Mouse (Mus musculus): ENCODE data around the gene Hbb-bh2. TPM values are rescaled to one million over a fixed set of nuclear protein-coding genes. Genes with fewer than 3 reads are reported as not detected.
"Not testable (repeated sequence)": the region's sequence is repeated elsewhere in the genome, so short reads cannot be mapped to it uniquely, and the experiment has no call there.

The Hbb-bh2 gene
- polyA plus RNA-seq, 1 experiment from 2014 or later = not detected

- DNase-seq (ENCODE audit: low spot score) = no peak
Measured at GRCm38 (mm10) chr7:103812174-103812573, 28.1 kb downstream of the Hbb-bh2 start.

GRCm38 (mm10) chr7:103811223-103811845 lies 29.0 kb downstream of the Hbb-bh2 start:
- DNase-seq (ENCODE audit: low spot score) = no peak

GRCm38 (mm10) chr7:103810746-103811145 lies 29.6 kb downstream of the Hbb-bh2 start:
- no peak for DNase-seq (ENCODE audit: low spot score)

GRCm38 (mm10) chr7:103810296-103810695 lies 30.0 kb downstream of the Hbb-bh2 start:
- DNase-seq (ENCODE audit: low spot score) = no peak

GRCm38 (mm10) chr7:103809801-103810155 lies 30.5 kb downstream of the Hbb-bh2 start:
- no peak for DNase-seq (ENCODE audit: low spot score)

GRCm38 (mm10) chr7:103808971-103809800 lies 31.1 kb downstream of the Hbb-bh2 start:
- no peak for DNase-seq (ENCODE audit: low spot score)

- DNase-seq (ENCODE audit: low spot score) = not testable (repeated sequence)
Measured at GRCm38 (mm10) chr7:103808120-103808519, 32.2 kb downstream of the Hbb-bh2 start.

GRCm38 (mm10) chr7:103806856-103807255 lies 33.5 kb downstream of the Hbb-bh2 start:
- peak; percentile 44 for DNase-seq (ENCODE audit: low spot score)

- peak; percentile 9 for DNase-seq (ENCODE audit: low spot score)
Measured at GRCm38 (mm10) chr7:103792669-103793388, 47.5 kb downstream of the Hbb-bh2 start.

GRCm38 (mm10) chr7:103791721-103792120 lies 48.6 kb downstream of the Hbb-bh2 start, which contains the start of gene Olfr67:
Gene Olfr67 (minus strand): TSS chr7:103791821.
- DNase-seq (ENCODE audit: low spot score) = no peak

Other genes with a start within 250 kb of the Hbb-bh2 start
- gene Olfr619, start 239.9 kb downstream of the Hbb-bh2 start, polyA plus RNA-seq (2015; fragmentation: Nextera tagmentation; extraction: Ambion mirVana) = not detected in 2 replicates
- gene Olfr620, start 228.0 kb downstream of the Hbb-bh2 start, polyA plus RNA-seq (2015; fragmentation: Nextera tagmentation; extraction: Ambion mirVana) = not detected in 2 replicates
- gene Olfr622, start 197.8 kb downstream of the Hbb-bh2 start, polyA plus RNA-seq (2015; fragmentation: Nextera tagmentation; extraction: Ambion mirVana) = not detected in 2 replicates
- gene Olfr623, start 176.8 kb downstream of the Hbb-bh2 start, polyA plus RNA-seq (2015; fragmentation: Nextera tagmentation; extraction: Ambion mirVana) = not detected in 2 replicates
- not detected in 2 replicates for gene Olfr624, start 169.3 kb downstream of the Hbb-bh2 start, polyA plus RNA-seq (2015; fragmentation: Nextera tagmentation; extraction: Ambion mirVana)
- not detected in 2 replicates for gene Olfr625-ps1, start 157.8 kb downstream of the Hbb-bh2 start, polyA plus RNA-seq (2015; fragmentation: Nextera tagmentation; extraction: Ambion mirVana)
- gene Olfr243, start 125.8 kb downstream of the Hbb-bh2 start, polyA plus RNA-seq (2015; fragmentation: Nextera tagmentation; extraction: Ambion mirVana) = not detected in 2 replicates
- not detected in 2 replicates for gene Olfr628, start 110.1 kb downstream of the Hbb-bh2 start, polyA plus RNA-seq (2015; fragmentation: Nextera tagmentation; extraction: Ambion mirVana)
- not detected in 2 replicates for gene Olfr629, start 95.6 kb downstream of the Hbb-bh2 start, polyA plus RNA-seq (2015; fragmentation: Nextera tagmentation; extraction: Ambion mirVana)
- gene Olfr630, start 83.2 kb downstream of the Hbb-bh2 start, polyA plus RNA-seq (2015; fragmentation: Nextera tagmentation; extraction: Ambion mirVana) = not detected in 2 replicates
- not detected in 2 replicates for gene Olfr69, start 68.9 kb downstream of the Hbb-bh2 start, polyA plus RNA-seq (2015; fragmentation: Nextera tagmentation; extraction: Ambion mirVana)
- not detected in 2 replicates for gene Olfr68, start 60.8 kb downstream of the Hbb-bh2 start, polyA plus RNA-seq (2015; fragmentation: Nextera tagmentation; extraction: Ambion mirVana)
- gene Olfr67, start 48.7 kb downstream of the Hbb-bh2 start, polyA plus RNA-seq (2015; fragmentation: Nextera tagmentation; extraction: Ambion mirVana) = not detected in 2 replicates
- 224 and 268 TPM in 2 replicates for gene Hbb-bt, start 26.5 kb downstream of the Hbb-bh2 start, polyA plus RNA-seq (2015; fragmentation: Nextera tagmentation; extraction: Ambion mirVana)
- gene Hbb-bs, start 12.4 kb downstream of the Hbb-bh2 start, polyA plus RNA-seq (2015; fragmentation: Nextera tagmentation; extraction: Ambion mirVana) = 1,063 and 1,204 TPM in 2 replicates
- 0.88 and 1.3 TPM in 2 replicates for gene Hbb-bh1, start 2.6 kb upstream of the Hbb-bh2 start, polyA plus RNA-seq (2015; fragmentation: Nextera tagmentation; extraction: Ambion mirVana)
- 2.1 and 2.6 TPM in 2 replicates for gene Hbb-y, start 12.7 kb upstream of the Hbb-bh2 start, polyA plus RNA-seq (2015; fragmentation: Nextera tagmentation; extraction: Ambion mirVana)
- not detected in 2 replicates for gene Olfr66, start 45.7 kb upstream of the Hbb-bh2 start, polyA plus RNA-seq (2015; fragmentation: Nextera tagmentation; extraction: Ambion mirVana)
- gene Olfr64, start 54.0 kb upstream of the Hbb-bh2 start, polyA plus RNA-seq (2015; fragmentation: Nextera tagmentation; extraction: Ambion mirVana) = not detected in 2 replicates
- gene Olfr65, start 63.0 kb upstream of the Hbb-bh2 start, polyA plus RNA-seq (2015; fragmentation: Nextera tagmentation; extraction: Ambion mirVana) = not detected in 2 replicates
- gene Olfr631, start 88.3 kb upstream of the Hbb-bh2 start, polyA plus RNA-seq (2015; fragmentation: Nextera tagmentation; extraction: Ambion mirVana) = not detected in 2 replicates
- gene Olfr632, start 93.8 kb upstream of the Hbb-bh2 start, polyA plus RNA-seq (2015; fragmentation: Nextera tagmentation; extraction: Ambion mirVana) = not detected in 2 replicates
- gene Olfr633, start 103.9 kb upstream of the Hbb-bh2 start, polyA plus RNA-seq (2015; fragmentation: Nextera tagmentation; extraction: Ambion mirVana) = not detected in 2 replicates
- gene Olfr635, start 130.6 kb upstream of the Hbb-bh2 start, polyA plus RNA-seq (2015; fragmentation: Nextera tagmentation; extraction: Ambion mirVana) = not detected in 2 replicates
- gene Olfr638, start 158.2 kb upstream of the Hbb-bh2 start, polyA plus RNA-seq (2015; fragmentation: Nextera tagmentation; extraction: Ambion mirVana) = not detected in 2 replicates
- gene Olfr639, start 176.8 kb upstream of the Hbb-bh2 start, polyA plus RNA-seq (2015; fragmentation: Nextera tagmentation; extraction: Ambion mirVana) = 0.01 and 0.03 TPM in 2 replicates
- gene Olfr640, start 185.1 kb upstream of the Hbb-bh2 start, polyA plus RNA-seq (2015; fragmentation: Nextera tagmentation; extraction: Ambion mirVana) = not detected in 2 replicates
- gene Olfr641, start 194.9 kb upstream of the Hbb-bh2 start, polyA plus RNA-seq (2015; fragmentation: Nextera tagmentation; extraction: Ambion mirVana) = not detected in 2 replicates
- gene Olfr642, start 212.1 kb upstream of the Hbb-bh2 start, polyA plus RNA-seq (2015; fragmentation: Nextera tagmentation; extraction: Ambion mirVana) = not detected in 2 replicates
- gene 4930516K23Rik, start 220.9 kb upstream of the Hbb-bh2 start, polyA plus RNA-seq (2015; fragmentation: Nextera tagmentation; extraction: Ambion mirVana) = not detected in 2 replicates
- gene Olfr644, start 231.3 kb upstream of the Hbb-bh2 start, polyA plus RNA-seq (2015; fragmentation: Nextera tagmentation; extraction: Ambion mirVana) = not detected in 2 replicates
- gene Olfr645, start 244.9 kb upstream of the Hbb-bh2 start, polyA plus RNA-seq (2015; fragmentation: Nextera tagmentation; extraction: Ambion mirVana) = not detected in 2 replicates